Mouse (Mus musculus): Measurements from ENCODE around the gene C1qa.

GRCm38 (mm10) chr4:136892811-136893210 is 5.8 kb downstream of the C1qa start, which contains the start of gene C1qc:
- TF ChIP-seq POLR2A (IDR thresholded peaks at IDR 0.05; ENCODE audit: control insufficient read depth, low read depth, low read length) (no peak), CTCF (IDR thresholded peaks at IDR 0.05; ENCODE audit: control insufficient read depth, insufficient read depth, insufficient replicate concordance, low read depth, low read length) (no peak)

All from testis, adult 2 months (tissue).